Mouse (Mus musculus): ENCODE results near the gene Bcl2.

Gene Bcl2

DNA sequence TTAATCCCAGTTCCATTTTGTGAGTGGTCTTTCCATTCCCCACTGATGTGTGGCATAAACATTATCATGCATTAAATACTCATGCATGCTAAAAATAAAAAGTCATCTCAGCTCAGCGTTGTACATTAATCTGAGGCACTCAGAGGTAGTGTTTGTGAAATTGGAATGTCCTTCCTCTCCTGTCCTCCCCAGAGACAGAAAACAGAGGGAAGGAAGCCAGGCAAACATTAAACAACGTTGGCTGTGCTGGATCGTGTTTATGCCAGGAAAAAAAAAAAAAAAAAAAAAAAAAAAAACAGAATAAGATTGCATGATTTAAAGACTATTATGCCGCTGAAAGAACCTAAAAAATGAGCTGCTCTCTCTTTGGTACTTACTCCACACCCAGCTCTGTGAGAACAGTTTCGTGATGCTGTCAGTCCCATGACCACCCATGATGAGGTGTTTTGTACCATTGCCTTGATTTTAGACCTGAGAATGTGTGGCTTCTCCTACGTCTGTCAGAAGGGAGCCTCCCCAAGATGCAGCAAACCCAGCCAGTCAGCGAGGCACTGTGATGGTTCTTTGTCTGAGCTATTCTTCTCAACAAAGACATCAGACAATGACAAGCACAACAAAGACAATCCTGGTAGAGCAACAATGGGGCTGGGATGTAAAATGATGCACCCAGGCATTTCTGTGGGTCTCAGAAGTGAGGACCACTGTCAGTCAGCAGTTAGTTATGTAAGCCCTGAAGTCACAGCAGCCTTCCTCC, 200.0 kb downstream of the Bcl2 start:
- TF ChIP-seq GATA4 (IDR thresholded peaks at IDR 0.05; ENCODE audit: insufficient replicate concordance, low read length) = no peak

DNA sequence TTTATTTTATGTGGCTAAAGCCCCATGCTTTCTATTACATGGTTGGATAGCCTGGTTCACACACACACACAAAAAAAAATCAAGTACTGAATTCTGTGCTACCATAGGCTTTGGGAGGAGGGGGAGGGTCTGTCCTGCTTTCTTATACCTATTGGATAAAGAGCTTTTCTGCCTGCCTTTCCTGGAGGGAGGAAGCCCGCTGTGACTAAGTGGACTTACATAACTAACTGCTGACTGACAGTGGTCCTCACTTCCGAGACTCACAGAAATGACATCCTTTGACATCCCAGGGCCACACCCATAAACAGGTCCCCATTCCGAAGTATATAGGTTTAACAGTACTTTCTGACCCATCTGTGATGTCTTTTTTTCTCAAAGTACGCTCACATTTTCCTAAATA, 200.6 kb downstream of the Bcl2 start:
- no peak for TF ChIP-seq GATA4 (IDR thresholded peaks at IDR 0.05; ENCODE audit: insufficient replicate concordance, low read length)

DNA sequence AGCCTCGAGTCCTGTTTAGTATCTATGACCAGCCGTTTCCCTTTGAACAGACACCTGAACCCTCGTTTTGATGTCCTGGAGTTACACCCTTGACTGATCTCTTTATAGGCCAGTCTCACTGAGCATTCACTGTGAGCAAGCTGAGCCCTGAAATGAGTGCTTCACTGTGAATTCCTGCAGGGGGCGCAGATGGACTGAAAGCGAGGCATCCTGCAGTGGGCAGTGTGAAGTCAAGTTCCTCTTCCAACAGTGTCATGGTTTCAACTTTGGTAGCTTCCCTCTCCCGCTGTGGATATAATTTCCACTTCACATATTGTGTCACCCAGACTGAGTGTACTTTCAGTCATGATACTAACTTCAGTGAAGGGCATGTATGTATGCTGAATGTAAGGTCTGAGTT, 202.5 kb downstream of the Bcl2 start:
- TF ChIP-seq GATA4 (IDR thresholded peaks at IDR 0.05; ENCODE audit: insufficient replicate concordance, low read length) = no peak

DNA sequence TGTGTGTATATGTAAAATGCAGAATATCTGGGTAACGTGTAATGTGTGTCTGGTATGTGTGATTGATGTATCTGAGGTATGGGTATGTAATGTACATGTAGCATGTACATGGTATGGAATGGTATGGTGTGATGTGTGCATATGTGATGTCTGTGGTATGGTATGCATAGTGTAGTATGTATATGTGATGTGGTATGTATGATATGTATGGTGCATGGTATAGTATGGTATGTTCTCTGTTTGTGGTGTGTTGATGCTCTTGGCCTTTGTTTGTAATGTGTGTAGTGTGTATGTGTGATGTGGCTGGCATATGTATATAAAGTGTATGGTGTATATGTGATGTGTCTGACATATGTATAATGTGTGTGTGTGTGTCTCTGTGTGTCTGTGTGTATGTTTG, 206.5 kb downstream of the Bcl2 start:
- TF ChIP-seq GATA4 (IDR thresholded peaks at IDR 0.05; ENCODE audit: insufficient replicate concordance, low read length) = no peak

DNA sequence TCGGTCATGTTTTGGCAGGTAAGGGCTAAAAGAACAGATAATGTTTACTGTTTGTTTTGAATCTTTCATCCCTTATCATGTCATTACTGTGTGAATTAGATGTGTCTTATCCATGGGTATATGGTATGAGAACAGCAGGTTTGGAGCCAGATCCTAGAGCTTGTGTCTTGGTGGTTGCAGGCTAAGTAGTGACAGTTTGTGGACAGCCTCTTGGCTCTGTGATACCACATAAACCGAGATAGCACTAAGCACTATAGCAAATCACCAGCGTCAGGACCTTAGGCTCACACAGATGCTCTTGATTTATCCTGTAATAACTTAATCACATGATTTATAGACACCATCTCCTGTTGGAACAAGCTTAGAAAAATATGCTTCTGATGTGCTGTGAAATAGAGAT, 210.2 kb downstream of the Bcl2 start:
- TF ChIP-seq GATA4 (IDR thresholded peaks at IDR 0.05; ENCODE audit: insufficient replicate concordance, low read length) = no peak

DNA sequence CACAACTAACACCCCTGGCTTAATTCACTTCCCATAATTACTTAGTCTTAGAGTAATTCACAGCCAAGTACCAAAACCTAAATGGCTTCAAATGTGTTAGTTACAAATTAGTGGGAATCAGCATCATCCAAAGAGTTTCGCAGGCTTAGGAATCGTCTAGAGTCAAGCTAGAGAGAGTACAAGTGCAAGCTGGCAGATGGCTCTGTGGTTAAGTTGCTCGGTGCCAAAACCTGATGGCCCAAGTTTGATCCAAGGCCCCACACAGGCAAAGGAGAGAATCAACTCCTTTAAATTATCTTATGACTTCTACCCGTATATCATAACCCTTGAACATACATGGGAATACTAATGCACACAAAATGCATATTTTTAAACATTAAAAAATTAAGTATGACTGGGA, 210.7 kb downstream of the Bcl2 start:
- no peak for TF ChIP-seq GATA4 (IDR thresholded peaks at IDR 0.05; ENCODE audit: insufficient replicate concordance, low read length)

DNA sequence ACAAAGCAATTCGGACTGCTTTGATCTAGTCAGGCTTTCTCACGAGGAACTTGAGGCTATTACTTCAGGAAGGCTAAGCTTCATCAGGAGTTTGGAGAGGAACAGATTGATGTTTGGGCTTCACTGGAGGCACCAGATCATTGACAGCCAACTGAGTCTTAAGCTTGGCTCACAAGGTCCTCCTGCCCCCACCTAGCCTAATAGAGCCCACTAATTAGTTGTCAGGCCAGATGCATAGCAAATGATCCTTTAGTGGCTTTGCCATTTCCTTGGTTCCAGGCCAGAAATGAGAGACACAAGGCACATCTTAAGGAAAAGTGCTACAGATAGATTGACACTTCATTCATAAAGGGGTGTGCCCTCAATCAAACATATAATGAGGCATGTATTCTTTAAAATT, 216.1 kb downstream of the Bcl2 start:
- TF ChIP-seq GATA4 (IDR thresholded peaks at IDR 0.05; ENCODE audit: insufficient replicate concordance, low read length) = no peak
